Mouse (Mus musculus) spleen, adult 2 months (tissue): ENCODE results near the gene Jmjd4. TPM values are rescaled to one million over a fixed set of nuclear protein-coding genes. Genes with fewer than 3 reads are reported as not detected.
A peak's percentile ranks its signal among the peaks of the same experiment; 100 is the strongest.

Experiments used
- DNase-seq, 2 experiments: peaks; one replicate each; pipeline versions ENCODE4 v3.0.0 to v3.0.0-alpha.2; 2012 to 2021; ENCODE audit warnings: low spot score in 2 of 2, low read depth in 1 of 2
- H3K27ac ChIP-seq: fragments of 200-500 bp; 2 replicates; pipeline ENCODE4 v1.5.1; 2012; ENCODE audit warnings: low read length, inconsistent platforms; ENCODE audit not compliant: insufficient read depth
- H3K27me3 ChIP-seq: fragments of 200-500 bp; 2 replicates; pipeline ENCODE4 v1.6.1; 2012; ENCODE audit warnings: mild to moderate bottlenecking, moderate library complexity, low read length, inconsistent platforms; ENCODE audit not compliant: control insufficient read depth, insufficient read depth
- H3K36me3 ChIP-seq: fragments of 200-500 bp; 2 replicates; pipeline ENCODE4 v1.6.1; 2012; ENCODE audit warnings: mild to moderate bottlenecking, low read length, inconsistent platforms; ENCODE audit not compliant: control insufficient read depth, insufficient read depth
- H3K4me1 ChIP-seq: fragments of 200-500 bp; 2 replicates; pipeline ENCODE4 v1.6.1; 2011; ENCODE audit warnings: inconsistent platforms; ENCODE audit not compliant: control insufficient read depth, insufficient read depth, insufficient read length
- H3K4me3 ChIP-seq: fragments of 200-500 bp; 2 replicates; pipeline ENCODE4 v1.5.1; 2011; ENCODE audit warnings: mild to moderate bottlenecking, inconsistent platforms; ENCODE audit not compliant: insufficient read depth, insufficient read length; ENCODE audit errors: extremely low read depth
- CTCF ChIP-seq: fragments of 200-500 bp; IDR thresholded peaks from 2 replicates; pipeline ENCODE4 v1.5.1; 2011; ENCODE audit warnings: mild to moderate bottlenecking, inconsistent platforms; ENCODE audit not compliant: insufficient read depth, insufficient read length, insufficient replicate concordance; ENCODE audit errors: extremely low read depth
- POLR2A ChIP-seq: fragments of 200-500 bp; IDR thresholded peaks from 2 replicates; pipeline ENCODE4 v1.6.1; 2011; ENCODE audit warnings: low read depth, low read length, inconsistent platforms
- WGBS: fragments of 180-500 bp; shearing (Covaris S2); methylation state at CpG from one replicate; pipeline ENCODE4 v1.1.7; 2018; 5-methylcytosine and 5-hydroxymethylcytosine counted together
- polyA plus RNA-seq: library from polyadenylated mRNA; depleted of rRNA; stranded (reverse); fragments of >200 nt; gene quantifications from 2 replicates; pipeline ENCODE4 v1.2.3, GENCODE M21; 2012; rRNA removed

The Jmjd4 gene
- 4.6 and 4.7 TPM in 2 replicates for polyA plus RNA-seq

DNA sequence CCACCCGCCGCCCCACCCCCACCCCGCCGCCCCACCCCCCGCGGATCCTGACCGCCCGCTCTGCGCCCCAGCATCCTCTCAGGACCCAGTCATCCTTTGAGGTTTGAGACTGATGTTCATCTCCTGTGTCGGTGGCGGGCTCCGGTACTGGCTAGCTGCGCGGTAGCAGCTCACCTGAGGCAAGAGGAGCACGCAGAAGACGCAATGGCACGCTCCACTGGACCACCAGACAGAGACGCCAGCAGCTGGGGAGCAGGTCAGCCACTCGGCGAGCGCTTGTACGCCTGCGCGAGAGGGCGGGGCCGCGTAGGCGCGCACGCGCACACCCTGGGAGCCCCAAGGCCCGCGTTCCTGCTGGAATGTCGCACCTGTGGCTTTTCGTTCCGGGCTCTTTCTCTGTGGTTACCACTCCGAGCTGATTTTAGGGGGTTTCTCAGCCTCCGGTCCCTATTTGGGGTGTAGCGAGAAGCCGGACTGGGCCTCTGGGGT lies at the start of gene Jmjd4:
Gene Jmjd4 (plus strand): TSS at position 305 of the 489 bp plus-strand sequence.
- Histone ChIP-seq H3K4me3 (peak within 1 kb of the TSS; percentile 84), H3K27ac (peak within 1 kb of the TSS; percentile 68), H3K4me1 (peaks cover 5% of the 10 kb centered on the region; the same call in 1 of the 2 replicates), H3K36me3 (peaks cover 8% of the 10 kb centered on the region), H3K27me3 (no peaks in the 10 kb centered on the region)
- under 1% methylated on average over 40 of the region's 40 CpGs for WGBS
- peak; percentile 73 for TF ChIP-seq POLR2A
- TF ChIP-seq CTCF, result no peak
- DNase-seq, result peak; percentile 71 to 89

DNA sequence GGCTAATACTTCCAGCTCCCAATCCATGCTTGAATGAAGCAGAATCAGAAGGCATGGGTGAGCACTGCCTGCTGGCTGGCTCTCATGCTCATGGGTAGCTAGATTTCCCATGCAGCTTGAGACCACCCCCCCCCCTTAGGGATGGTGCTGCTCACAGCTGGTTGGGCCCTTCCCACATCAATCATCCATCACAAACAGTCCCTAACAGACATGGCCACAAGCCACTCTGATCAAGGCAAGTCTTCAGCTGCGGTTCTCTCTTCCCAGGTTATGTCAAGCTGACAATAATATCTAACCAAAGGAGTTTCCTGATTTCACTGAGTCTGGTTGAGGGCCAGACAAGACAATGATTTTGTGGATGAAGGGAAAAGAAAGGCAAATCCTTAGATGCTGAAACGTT lies 49.0 kb upstream of the Jmjd4 start:
- Histone ChIP-seq H3K27ac (no peak overlapping the region), H3K27me3 (no peaks in the 10 kb centered on the region), H3K4me1 (no peaks in the 10 kb centered on the region; the same call in 1 of the 2 replicates), H3K36me3 (no peaks in the 10 kb centered on the region), H3K4me3 (no peak overlapping the region)
- DNase-seq, result no peak
- TF ChIP-seq POLR2A (no peak), CTCF (no peak)
- 50% methylated on average over 2 of the region's 2 CpGs for WGBS

DNA sequence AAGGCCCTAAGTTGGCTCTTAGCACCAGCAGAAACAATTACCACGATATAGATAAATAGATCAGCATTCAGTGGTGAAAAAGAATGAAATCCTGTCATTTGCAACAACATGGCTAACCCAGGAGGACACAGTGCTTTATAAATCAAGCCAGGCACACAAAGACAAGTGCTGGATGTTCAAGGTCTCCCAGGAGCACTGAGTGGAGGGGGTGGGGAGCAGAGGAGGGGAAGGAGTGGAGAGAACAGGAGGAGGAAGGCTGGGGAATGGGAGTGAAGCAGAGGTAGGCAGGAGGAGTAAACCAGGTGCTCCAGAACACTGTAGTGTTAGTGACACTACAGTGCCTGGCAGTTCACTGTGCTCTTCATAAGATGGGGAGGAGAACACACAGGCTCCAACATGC lies 44.1 kb upstream of the Jmjd4 start:
- TF ChIP-seq CTCF (no peak), POLR2A (no peak)
- H3K27ac ChIP-seq, result no peak overlapping the region
- no peaks in the 10 kb centered on the region for H3K4me1 ChIP-seq
- no peaks in the 10 kb centered on the region for H3K27me3 ChIP-seq
- WGBS, result 79% methylated on average over 1 of the region's 1 CpGs
- no peak overlapping the region for H3K4me3 ChIP-seq
- no peak for DNase-seq
- H3K36me3 ChIP-seq, result no peaks in the 10 kb centered on the region

DNA sequence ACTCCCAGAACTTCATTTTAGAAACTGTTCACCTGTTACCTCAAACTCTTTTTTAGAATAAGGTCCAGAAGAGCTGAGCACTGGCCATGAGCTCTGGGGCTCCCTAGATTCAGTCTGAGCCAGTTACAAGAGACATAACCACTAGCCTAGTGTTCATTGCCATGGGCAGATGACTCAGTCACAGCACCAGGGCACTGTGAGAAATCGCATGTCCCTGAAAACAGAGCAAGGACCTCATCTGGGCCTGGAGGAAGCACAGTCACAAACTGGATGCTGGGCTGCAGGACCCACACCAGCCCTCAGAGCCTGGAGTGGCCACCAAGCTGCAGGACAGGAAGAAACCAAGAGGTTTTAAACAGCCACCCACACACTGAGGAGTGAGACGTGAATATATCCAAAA lies 39.0 kb upstream of the Jmjd4 start:
- no peak for DNase-seq
- Histone ChIP-seq H3K4me3 (no peak overlapping the region), H3K4me1 (no peaks in the 10 kb centered on the region), H3K27me3 (no peaks in the 10 kb centered on the region), H3K36me3 (no peaks in the 10 kb centered on the region), H3K27ac (no peak overlapping the region)
- WGBS, result 85% methylated on average over 2 of the region's 2 CpGs
- TF ChIP-seq POLR2A (no peak), CTCF (no peak)

DNA sequence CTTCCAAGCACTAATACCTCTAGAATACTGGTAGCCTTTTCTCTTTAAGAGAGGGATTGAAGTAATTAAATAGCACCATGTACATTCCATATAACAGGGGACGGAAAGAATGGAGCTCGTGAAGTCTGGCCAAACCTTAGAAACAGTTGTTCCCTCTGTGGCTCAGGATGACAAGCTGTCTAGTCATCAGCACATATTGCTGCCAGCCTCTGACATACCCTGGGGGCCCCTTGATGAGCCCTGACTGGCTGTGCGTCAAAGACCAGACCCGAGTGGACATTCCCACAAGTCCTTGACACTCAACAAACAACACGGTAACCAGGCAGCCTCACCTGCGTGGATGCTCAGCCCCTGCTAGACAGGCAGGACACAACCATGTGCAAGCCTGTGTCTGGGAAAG lies 37.8 kb upstream of the Jmjd4 start:
- H3K27ac ChIP-seq, result no peak overlapping the region
- TF ChIP-seq CTCF (no peak), POLR2A (no peak)
- H3K36me3 ChIP-seq, result no peaks in the 10 kb centered on the region
- H3K27me3 ChIP-seq, result no peaks in the 10 kb centered on the region
- H3K4me1 ChIP-seq, result no peaks in the 10 kb centered on the region
- DNase-seq, result no peak
- no peak overlapping the region for H3K4me3 ChIP-seq
- 87% methylated on average over 6 of the region's 6 CpGs for WGBS

DNA sequence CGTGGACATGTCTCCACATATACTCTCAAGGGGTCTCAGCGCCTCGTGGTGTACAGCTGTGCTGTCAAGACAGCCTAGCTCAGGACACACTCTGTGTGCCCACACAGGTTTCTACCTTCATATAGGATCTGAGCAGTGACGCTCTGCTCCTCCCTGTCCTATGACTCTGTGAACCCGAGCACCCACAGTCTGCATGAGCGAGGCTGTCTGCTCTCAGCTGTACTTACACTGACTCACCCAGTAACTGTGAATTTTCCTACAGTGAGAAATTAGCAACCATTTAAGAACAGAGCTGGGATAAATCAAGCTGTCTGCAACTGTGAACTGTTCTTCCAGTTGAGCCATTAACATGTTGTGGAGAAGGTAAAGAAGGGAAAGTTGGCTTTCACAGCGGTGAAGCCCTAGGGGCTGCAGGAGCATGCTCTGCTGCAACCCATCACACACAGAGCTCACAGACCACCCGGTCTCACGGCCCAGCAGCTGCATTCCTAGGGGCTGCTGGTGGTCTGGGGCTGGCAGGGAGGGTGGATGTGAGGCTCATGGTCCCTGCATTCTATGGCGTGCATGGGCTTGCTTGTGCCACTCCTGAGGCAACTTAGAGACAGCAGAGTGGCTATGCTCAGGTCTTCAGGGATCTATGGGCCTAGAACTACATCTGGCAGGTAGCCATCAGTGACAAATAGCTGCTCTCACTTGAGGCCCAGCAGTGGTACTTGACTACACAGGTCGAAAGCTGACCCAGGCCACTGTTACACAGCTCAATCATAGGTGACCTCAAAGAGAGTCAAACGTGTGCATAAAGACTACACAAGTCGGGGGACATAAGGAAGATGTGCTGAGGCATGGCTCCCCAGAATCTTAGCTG lies 36.6 kb upstream of the Jmjd4 start:
- H3K36me3 ChIP-seq, result no peaks in the 10 kb centered on the region
- no peaks in the 10 kb centered on the region for H3K4me1 ChIP-seq
- 90% methylated on average over 13 of the region's 13 CpGs for WGBS
- TF ChIP-seq CTCF, result no peak
- TF ChIP-seq POLR2A, result no peak
- no peak overlapping the region for H3K4me3 ChIP-seq
- H3K27me3 ChIP-seq, result no peaks in the 10 kb centered on the region
- H3K27ac ChIP-seq, result no peak overlapping the region
- no peak for DNase-seq

DNA sequence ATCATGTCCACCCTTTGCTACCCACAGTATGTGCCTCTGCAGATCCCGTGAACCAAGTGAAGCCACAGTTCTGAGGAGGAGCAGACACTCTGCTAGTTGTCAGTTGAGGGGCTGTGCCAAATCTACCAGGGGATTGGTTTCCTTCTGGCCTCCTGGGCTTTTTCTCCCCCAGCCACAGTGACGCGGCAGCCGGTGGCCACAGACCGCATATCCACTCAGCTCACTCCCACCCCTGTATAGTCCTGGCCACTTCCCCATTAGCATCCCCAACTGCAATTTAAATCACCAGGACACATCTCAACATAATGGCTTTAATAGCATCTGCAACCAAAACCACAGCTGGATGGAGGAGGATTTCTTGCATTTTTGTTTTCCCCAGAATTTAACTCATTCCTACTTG lies 31.1 kb upstream of the Jmjd4 start:
- no peak for TF ChIP-seq CTCF
- no peak for TF ChIP-seq POLR2A
- Histone ChIP-seq H3K4me1 (peaks cover 3% of the 10 kb centered on the region; the same call in 1 of the 2 replicates), H3K4me3 (no peak overlapping the region), H3K27ac (no peak overlapping the region), H3K27me3 (no peaks in the 10 kb centered on the region), H3K36me3 (no peaks in the 10 kb centered on the region)
- DNase-seq, result no peak
- WGBS, result 15% methylated on average over 5 of the region's 5 CpGs
